Mouse (Mus musculus): Measurements from ENCODE around the gene Csf2rb2. TPM values are rescaled to one million over a fixed set of nuclear protein-coding genes. Genes with fewer than 3 reads are reported as not detected.
"Not testable (repeated sequence)": the region's sequence is repeated elsewhere in the genome, so short reads cannot be mapped to it uniquely, and the experiment has no call there.

Csf2rb2 gene
- polyA plus RNA-seq, 1 experiment from 2014 or later: 0.22 TPM

GRCm38 (mm10) chr15:78256602-78257259 lies 48.8 kb downstream of the Csf2rb2 start:
- not testable (repeated sequence) for H3K4me3 ChIP-seq (ENCODE audit: low read depth, low read length); H3K4me1 ChIP-seq (replicated peaks; ENCODE audit: control insufficient read depth, insufficient read depth, low read length); H3K4me2 ChIP-seq (ENCODE audit: low read length); H3K9ac ChIP-seq (ENCODE audit: low read length); H3K36me3 ChIP-seq (ENCODE audit: control insufficient read depth, insufficient read depth, low read length); H3K9me3 ChIP-seq (ENCODE audit: control insufficient read depth, low read length); ATAC-seq (replicated peaks; ENCODE audit: low FRiP score, low TSS enrichment, low read depth); DNase-seq (ENCODE audit: low spot score); H3K27ac ChIP-seq (ENCODE audit: low read depth)
- peaks cover 15% of the 10 kb centered on the region; the same call in 1 of the 2 replicates for H3K27me3 ChIP-seq (replicated peaks; ENCODE audit: control insufficient read depth, insufficient read depth, low read length)

DNA sequence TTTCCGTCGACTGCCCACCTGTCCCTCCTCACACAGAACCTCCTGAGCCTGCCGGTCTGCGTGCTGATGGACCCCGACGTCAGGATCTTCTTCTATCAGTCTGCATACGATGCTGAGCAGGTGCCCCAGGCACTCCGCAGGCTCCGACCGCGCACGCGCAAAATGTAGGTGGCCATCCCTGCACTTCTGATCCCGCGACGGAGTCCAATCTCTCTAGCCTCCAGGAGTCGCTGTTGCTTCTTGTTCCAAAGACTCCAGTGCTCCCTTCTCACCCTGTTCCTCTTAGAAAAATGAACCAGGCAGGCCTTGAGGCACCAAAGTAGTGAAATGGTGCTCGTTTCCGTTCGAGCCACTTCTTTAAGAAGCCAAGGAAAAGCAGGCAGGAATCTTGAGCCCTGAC lies 50.8 kb downstream of the Csf2rb2 start:
- H3K4me2 ChIP-seq (ENCODE audit: low read length): no peak overlapping the region
- no peaks in the 10 kb centered on the region for H3K4me1 ChIP-seq (replicated peaks; ENCODE audit: control insufficient read depth, insufficient read depth, low read length)
- DNase-seq (ENCODE audit: low spot score) (peak; percentile 58), ATAC-seq (replicated peaks; ENCODE audit: low FRiP score, low TSS enrichment, low read depth) (no peak)
- H3K27ac ChIP-seq (ENCODE audit: low read depth): no peak overlapping the region
- no peaks in the 10 kb centered on the region for H3K36me3 ChIP-seq (ENCODE audit: control insufficient read depth, insufficient read depth, low read length)
- no peak overlapping the region for H3K9ac ChIP-seq (ENCODE audit: low read length)
- no peak overlapping the region for H3K4me3 ChIP-seq (ENCODE audit: low read depth, low read length)
- no peaks in the 10 kb centered on the region for H3K9me3 ChIP-seq (ENCODE audit: control insufficient read depth, low read length)
- H3K27me3 ChIP-seq (replicated peaks; ENCODE audit: control insufficient read depth, insufficient read depth, low read length): peaks cover 15% of the 10 kb centered on the region; the same call in 1 of the 2 replicates
- WGBS: 21% methylated on average over 20 of the region's 20 CpGs

DNA sequence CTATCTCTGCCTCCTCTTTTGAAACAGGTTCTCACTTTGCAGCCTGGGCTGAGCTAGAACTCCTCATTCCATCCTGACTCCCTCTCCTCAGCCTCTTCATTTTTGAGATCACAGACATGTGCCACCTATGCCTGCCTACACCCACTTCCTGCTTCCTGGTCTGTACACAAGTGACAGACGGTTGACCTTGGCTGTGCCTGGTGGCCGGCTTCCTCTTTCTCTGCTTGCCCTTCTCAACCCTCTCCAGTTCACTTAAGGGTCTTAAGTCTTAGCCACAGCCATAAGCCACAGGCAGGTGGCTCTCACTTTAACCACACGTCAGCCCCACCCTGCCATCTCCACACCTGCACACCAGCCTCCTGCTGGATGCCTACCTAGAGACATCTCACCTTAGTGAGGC lies 57.1 kb downstream of the Csf2rb2 start:
- no peaks in the 10 kb centered on the region for H3K4me1 ChIP-seq (replicated peaks; ENCODE audit: control insufficient read depth, insufficient read depth, low read length)
- H3K36me3 ChIP-seq (ENCODE audit: control insufficient read depth, insufficient read depth, low read length): no peaks in the 10 kb centered on the region
- H3K9me3 ChIP-seq (ENCODE audit: control insufficient read depth, low read length): no peaks in the 10 kb centered on the region
- no peak overlapping the region for H3K4me2 ChIP-seq (ENCODE audit: low read length)
- ATAC-seq (replicated peaks; ENCODE audit: low FRiP score, low TSS enrichment, low read depth) (no peak), DNase-seq (ENCODE audit: low spot score) (no peak)
- no peak overlapping the region for H3K9ac ChIP-seq (ENCODE audit: low read length)
- H3K27me3 ChIP-seq (replicated peaks; ENCODE audit: control insufficient read depth, insufficient read depth, low read length): no peaks in the 10 kb centered on the region
- WGBS: 66% methylated on average over 3 of the region's 3 CpGs
- no peak overlapping the region for H3K4me3 ChIP-seq (ENCODE audit: low read depth, low read length)
- no peak overlapping the region for H3K27ac ChIP-seq (ENCODE audit: low read depth)

- ATAC-seq (replicated peaks; ENCODE audit: low FRiP score, low TSS enrichment, low read depth): no peak
- Histone ChIP-seq H3K4me2 (ENCODE audit: low read length) (no peak overlapping the region), H3K27me3 (replicated peaks; ENCODE audit: control insufficient read depth, insufficient read depth, low read length) (no peaks in the 10 kb centered on the region), H3K4me3 (ENCODE audit: low read depth, low read length) (no peak overlapping the region), H3K27ac (ENCODE audit: low read depth) (no peak overlapping the region), H3K4me1 (replicated peaks; ENCODE audit: control insufficient read depth, insufficient read depth, low read length) (no peaks in the 10 kb centered on the region), H3K9me3 (ENCODE audit: control insufficient read depth, low read length) (no peaks in the 10 kb centered on the region), H3K9ac (ENCODE audit: low read length) (no peak overlapping the region), H3K36me3 (ENCODE audit: control insufficient read depth, insufficient read depth, low read length) (no peaks in the 10 kb centered on the region)
- DNase-seq (ENCODE audit: low spot score): no peak
- 54% methylated on average over 2 of the region's 2 CpGs for WGBS
These were observed 57.9 kb downstream of the Csf2rb2 start for GRCm38 (mm10) chr15:78247659-78248058.

GRCm38 (mm10) chr15:78246143-78247116 lies 59.1 kb downstream of the Csf2rb2 start:
- 73% methylated on average over 18 of the region's 18 CpGs for WGBS
- H3K4me3 ChIP-seq (ENCODE audit: low read depth, low read length): no peak overlapping the region
- H3K9ac ChIP-seq (ENCODE audit: low read length): no peak overlapping the region
- DNase-seq (ENCODE audit: low spot score): no peak
- H3K27me3 ChIP-seq (replicated peaks; ENCODE audit: control insufficient read depth, insufficient read depth, low read length): no peaks in the 10 kb centered on the region
- H3K9me3 ChIP-seq (ENCODE audit: control insufficient read depth, low read length): no peaks in the 10 kb centered on the region
- H3K27ac ChIP-seq (ENCODE audit: low read depth): no peak overlapping the region
- H3K4me1 ChIP-seq (replicated peaks; ENCODE audit: control insufficient read depth, insufficient read depth, low read length): no peaks in the 10 kb centered on the region
- no peak overlapping the region for H3K4me2 ChIP-seq (ENCODE audit: low read length)
- no peak for ATAC-seq (replicated peaks; ENCODE audit: low FRiP score, low TSS enrichment, low read depth)
- no peaks in the 10 kb centered on the region for H3K36me3 ChIP-seq (ENCODE audit: control insufficient read depth, insufficient read depth, low read length)

DNA sequence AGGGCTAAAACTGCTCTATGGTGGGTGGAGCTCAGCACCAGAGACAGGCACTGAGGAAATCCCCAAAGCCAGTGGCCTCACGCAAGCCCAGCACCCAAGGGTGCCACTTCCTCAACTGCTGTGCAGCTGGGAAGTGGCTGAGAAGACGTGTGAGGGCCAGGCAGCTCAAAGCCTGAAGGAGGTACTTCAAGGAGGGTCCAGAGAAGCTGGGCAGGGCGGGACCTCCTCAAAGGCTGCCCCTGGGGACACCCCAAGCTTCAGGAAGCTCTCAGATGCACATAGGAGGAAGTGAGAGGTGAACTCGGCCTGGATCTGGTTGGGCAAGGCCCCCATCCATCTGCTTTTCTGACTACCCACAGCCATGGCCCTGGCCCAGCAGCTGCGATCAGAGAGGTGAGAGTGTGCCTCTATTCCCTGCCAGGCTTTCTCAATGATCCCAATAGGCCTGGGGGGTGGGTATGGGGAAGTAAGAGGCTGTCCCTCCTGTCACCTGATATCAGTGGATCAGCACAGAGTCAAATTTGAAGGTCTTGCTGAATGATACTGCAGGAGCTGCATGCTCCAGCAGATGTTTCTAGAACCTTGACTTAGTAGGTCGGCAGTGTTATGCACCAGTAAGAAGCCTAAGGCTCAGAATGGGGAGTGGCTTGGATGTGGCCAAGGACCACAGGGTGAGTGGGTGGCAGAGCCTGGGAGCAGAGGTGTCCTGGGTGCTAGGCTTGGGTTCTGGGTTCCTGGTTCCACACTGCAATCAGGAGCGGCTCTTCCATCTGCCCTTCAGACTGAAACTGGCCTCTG lies 60.6 kb downstream of the Csf2rb2 start, which contains the start of gene Ncf4:
TSS of gene Ncf4 (plus strand) at position 107 of the 798 bp plus-strand sequence.
- DNase-seq (ENCODE audit: low spot score) (no peak), ATAC-seq (replicated peaks; ENCODE audit: low FRiP score, low TSS enrichment, low read depth) (no peak)
- WGBS: 69% methylated on average over 7 of the region's 7 CpGs
- Histone ChIP-seq H3K4me2 (ENCODE audit: low read length) (no peak within 1 kb of the TSS), H3K4me1 (replicated peaks; ENCODE audit: control insufficient read depth, insufficient read depth, low read length) (no peaks in the 10 kb centered on the region), H3K9me3 (ENCODE audit: control insufficient read depth, low read length) (no peaks in the 10 kb centered on the region), H3K27ac (ENCODE audit: low read depth) (no peak within 1 kb of the TSS), H3K36me3 (ENCODE audit: control insufficient read depth, insufficient read depth, low read length) (no peaks in the 10 kb centered on the region), H3K4me3 (ENCODE audit: low read depth, low read length) (no peak within 1 kb of the TSS), H3K27me3 (replicated peaks; ENCODE audit: control insufficient read depth, insufficient read depth, low read length) (no peaks in the 10 kb centered on the region), H3K9ac (ENCODE audit: low read length) (no peak within 1 kb of the TSS)

- 61% methylated on average over 6 of the region's 6 CpGs for WGBS
- Histone ChIP-seq H3K9ac (ENCODE audit: low read length) (no peak overlapping the region), H3K4me3 (ENCODE audit: low read depth, low read length) (no peak overlapping the region), H3K27ac (ENCODE audit: low read depth) (no peak overlapping the region), H3K27me3 (replicated peaks; ENCODE audit: control insufficient read depth, insufficient read depth, low read length) (no peaks in the 10 kb centered on the region), H3K4me1 (replicated peaks; ENCODE audit: control insufficient read depth, insufficient read depth, low read length) (no peaks in the 10 kb centered on the region), H3K9me3 (ENCODE audit: control insufficient read depth, low read length) (no peaks in the 10 kb centered on the region), H3K36me3 (ENCODE audit: control insufficient read depth, insufficient read depth, low read length) (no peaks in the 10 kb centered on the region), H3K4me2 (ENCODE audit: low read length) (no peak overlapping the region)
- ATAC-seq (replicated peaks; ENCODE audit: low FRiP score, low TSS enrichment, low read depth) (no peak), DNase-seq (ENCODE audit: low spot score) (no peak)
These were observed 61.7 kb downstream of the Csf2rb2 start for GRCm38 (mm10) chr15:78243774-78244173.

- Histone ChIP-seq H3K4me3 (ENCODE audit: low read depth, low read length) (no peak overlapping the region), H3K4me2 (ENCODE audit: low read length) (no peak overlapping the region), H3K4me1 (replicated peaks; ENCODE audit: control insufficient read depth, insufficient read depth, low read length) (no peaks in the 10 kb centered on the region), H3K9me3 (ENCODE audit: control insufficient read depth, low read length) (no peaks in the 10 kb centered on the region), H3K27me3 (replicated peaks; ENCODE audit: control insufficient read depth, insufficient read depth, low read length) (no peaks in the 10 kb centered on the region), H3K9ac (ENCODE audit: low read length) (no peak overlapping the region), H3K27ac (ENCODE audit: low read depth) (no peak overlapping the region), H3K36me3 (ENCODE audit: control insufficient read depth, insufficient read depth, low read length) (no peaks in the 10 kb centered on the region)
- WGBS: 81% methylated on average over 8 of the region's 8 CpGs
- ATAC-seq (replicated peaks; ENCODE audit: low FRiP score, low TSS enrichment, low read depth) (no peak), DNase-seq (ENCODE audit: low spot score) (no peak)
These were observed 62.5 kb downstream of the Csf2rb2 start for GRCm38 (mm10) chr15:78243061-78243460.

Data from intestine, embryonic 14.5 days (tissue).